In genomic region chr17:65885697-65886529, GRCm38 (mm10) we compare ENCODE assay signal across 8 mouse cellular contexts. TPM values are rescaled to one million over a fixed set of nuclear protein-coding genes. Genes with fewer than 3 reads are reported as not detected.
DNase-seq lines count a peak whose midpoint lies in the region; ATAC-seq and TF ChIP-seq lines count a peak whose summit lies in the region.

Gene Ralbp1 (minus strand): TSS chr17:65885798.

- H3K9me3 ChIP-seq in heart, embryonic 12.5 days (replicated peaks), result no peaks in the 10 kb centered on the region
- no peaks in the 10 kb centered on the region for H3K9me3 ChIP-seq in liver, embryonic 16.5 days (replicated peaks; ENCODE audit: control insufficient read depth, low read length)
- H3K9me3 ChIP-seq in neural tube, embryonic 13.5 days, result no peaks in the 10 kb centered on the region

- peak within 1 kb of the TSS; percentile 98 for H3K27ac ChIP-seq in bone marrow, adult 2 months (ENCODE audit: control insufficient read depth, insufficient read depth, low read depth, low read length, poor library complexity)
- peak within 1 kb of the TSS; percentile 92 for H3K27ac ChIP-seq in heart, embryonic 12.5 days (ENCODE audit: poor library complexity, severe bottlenecking)
- H3K27ac ChIP-seq in liver, embryonic 16.5 days (ENCODE audit: low read length), result peak within 1 kb of the TSS; percentile 98
- H3K27ac ChIP-seq in neural tube, embryonic 13.5 days (replicated peaks), result peak within 1 kb of the TSS; percentile 98

- no peaks in the 10 kb centered on the region for H3K27me3 ChIP-seq in heart, embryonic 12.5 days (replicated peaks)
- no peaks in the 10 kb centered on the region for H3K27me3 ChIP-seq in liver, embryonic 16.5 days (ENCODE audit: control insufficient read depth, insufficient read depth, low read depth, low read length)
- H3K27me3 ChIP-seq in neural tube, embryonic 13.5 days, result no peaks in the 10 kb centered on the region

- DNase-seq in layer of hippocampus, adult 11-12 months (ENCODE audit: low spot score), result peak; percentile 52
- no peak for DNase-seq in layer of hippocampus, adult 9-10 months (ENCODE audit: low spot score)
- peak; percentile 24 for DNase-seq in kidney, postnatal 10 days

- no peak for TF ChIP-seq POLR2A in bone marrow, adult 2 months (IDR thresholded peaks at IDR 0.05; ENCODE audit: borderline replicate concordance, control insufficient read depth, low read depth, low read length)

- 1% methylated on average over 14 of the region's 14 CpGs for WGBS in bone marrow, adult 2 months
- WGBS in heart, embryonic 12.5 days, result 10% methylated on average over 14 of the region's 14 CpGs
- WGBS in liver, embryonic 16.5 days (ENCODE audit: insufficient replicate concordance), result 3% methylated on average over 14 of the region's 14 CpGs
- WGBS in neural tube, embryonic 13.5 days, result 5% methylated on average over 14 of the region's 14 CpGs

- ATAC-seq in erythroblast, adult 5-6 weeks (replicated peaks; ENCODE audit: low FRiP score, poor library complexity, severe bottlenecking), result 0 out of 2 replicates have a peak, but pooled peaks have one; percentile 12
- no peak for ATAC-seq in heart, embryonic 12.5 days (ENCODE audit: insufficient number of reproducible peaks, low FRiP score)
- ATAC-seq in liver, embryonic 16.5 days (ENCODE audit: low read depth), result no peak
- 0 out of 2 replicates have a peak, but pooled peaks have one; percentile 0 for ATAC-seq in neural tube, embryonic 13.5 days (ENCODE audit: low read depth)

- H3K4me1 ChIP-seq in bone marrow, adult 2 months (ENCODE audit: control insufficient read depth, insufficient read depth, low read length), result peaks cover 3% of the 10 kb centered on the region
- peaks cover 21% of the 10 kb centered on the region for H3K4me1 ChIP-seq in heart, embryonic 12.5 days (replicated peaks)
- peaks cover 21% of the 10 kb centered on the region for H3K4me1 ChIP-seq in liver, embryonic 16.5 days (ENCODE audit: control insufficient read depth, low read depth, low read length)
- peaks cover 36% of the 10 kb centered on the region for H3K4me1 ChIP-seq in neural tube, embryonic 13.5 days (replicated peaks)

- no peaks in the 10 kb centered on the region for H3K36me3 ChIP-seq in heart, embryonic 12.5 days
- H3K36me3 ChIP-seq in liver, embryonic 16.5 days (ENCODE audit: control insufficient read depth, insufficient read depth), result no peaks in the 10 kb centered on the region
- no peaks in the 10 kb centered on the region for H3K36me3 ChIP-seq in neural tube, embryonic 13.5 days

- H3K9ac ChIP-seq in heart, embryonic 12.5 days, result peak within 1 kb of the TSS; percentile 89
- H3K9ac ChIP-seq in liver, embryonic 16.5 days (ENCODE audit: low read depth, low read length), result peak within 1 kb of the TSS; percentile 97
- H3K9ac ChIP-seq in neural tube, embryonic 13.5 days, result peak within 1 kb of the TSS; percentile 94

- no peak for TF ChIP-seq CTCF in bone marrow, adult 2 months (IDR thresholded peaks at IDR 0.05; ENCODE audit: control insufficient read depth, insufficient read depth, low read length)

- H3K4me3 ChIP-seq in bone marrow, adult 2 months (replicated peaks; ENCODE audit: control insufficient read depth, low read depth, low read length), result peak within 1 kb of the TSS; percentile 89
- peak within 1 kb of the TSS; percentile 85 for H3K4me3 ChIP-seq in heart, embryonic 12.5 days
- H3K4me3 ChIP-seq in liver, embryonic 16.5 days (ENCODE audit: low read depth, low read length), result peak within 1 kb of the TSS; percentile 82
- peak within 1 kb of the TSS; percentile 98 for H3K4me3 ChIP-seq in neural tube, embryonic 13.5 days

- H3K4me2 ChIP-seq in heart, embryonic 12.5 days, result peak within 1 kb of the TSS; percentile 94
- H3K4me2 ChIP-seq in liver, embryonic 16.5 days (ENCODE audit: low read depth, low read length), result peak within 1 kb of the TSS; percentile 93
- peak within 1 kb of the TSS; percentile 98 for H3K4me2 ChIP-seq in neural tube, embryonic 13.5 days

RNA-seq across cellular contexts. Expression of gene Ralbp1, which starts in this region (rescaled TPM):
- polyA plus RNA-seq in bone marrow, adult 2 months (2011; ENCODE audit: insufficient read depth, insufficient read length, low replicate concordance, missing spikeins), result 16.1 and 27.0 TPM in 2 replicates
- 24.0 and 35.5 TPM in 2 replicates for total RNA-seq in erythroblast, adult 5-6 weeks (2015; ENCODE audit: low replicate concordance)
- 83.8 and 90.1 TPM in 2 replicates for total RNA-seq in erythroblast, adult 5-6 weeks (2017; ENCODE audit: low replicate concordance)
- polyA plus RNA-seq in heart, embryonic 12.5 days (2016; fragmentation: Nextera tagmentation; extraction: Ambion mirVana), result 40.9 and 41.1 TPM in 2 replicates
- polyA plus RNA-seq in liver, embryonic 16.5 days (2015; fragmentation: Nextera tagmentation; extraction: Ambion mirVana), result 35.4 and 37.7 TPM in 2 replicates
- polyA plus RNA-seq in neural tube, embryonic 13.5 days (2015; fragmentation: Nextera tagmentation; extraction: Ambion mirVana), result 55.2 and 57.7 TPM in 2 replicates

Comparison
In these comparisons a context has a peak if more than half of its experiments do, and no peak if none do; other contexts are left out.
1. ATAC-seq: peak in erythroblast, adult 5-6 weeks (single experiment) and neural tube, embryonic 13.5 days (single experiment); none in heart, embryonic 12.5 days (single experiment) and liver, embryonic 16.5 days (single experiment).
2. Peak in every context shown above with its lines, with median percentiles within 50 percentile points of each other: H3K27ac ChIP-seq, H3K4me3 ChIP-seq, H3K4me2 ChIP-seq and H3K9ac ChIP-seq.